Mouse (Mus musculus) gastrocnemius, adult 2 months (tissue): Measurements from ENCODE around the gene Arfip2. TPM values are rescaled to one million over a fixed set of nuclear protein-coding genes. Genes with fewer than 3 reads are reported as not detected.
A peak's percentile ranks its signal among the peaks of the same experiment; 100 is the strongest.

Experiments
- DNase-seq: peaks from one replicate; pipeline ENCODE4 v3.0.0; 2022
- H3K27ac ChIP-seq: fragments of 200-600 bp; 2 replicates; pipeline ENCODE4 v1.8.1; 2022; ENCODE audit warnings: mild to moderate bottlenecking
- H3K4me3 ChIP-seq: fragments of 200-600 bp; 2 replicates; pipeline ENCODE4 v1.8.1; 2022; ENCODE audit warnings: mild to moderate bottlenecking, moderate library complexity
- CTCF ChIP-seq: fragments of 200-600 bp; IDR thresholded peaks from 2 replicates; pipeline ENCODE4 v1.8.1; 2022; ENCODE audit warnings: antibody characterized with exemption, mild to moderate bottlenecking, moderate library complexity
- intact Hi-C: fragments of 180-260 bp; cut with DNase I; formaldehyde crosslinking; loops from one replicate; pipeline ENCODE4 v1.15.1; 2025
- long read RNA-seq, 2 experiments: library from polyadenylated mRNA; stranded (forward); transcript quantifications; one replicate each; pipeline ENCODE4 v2.0.0; 2021
- total RNA-seq, 2 experiments: library from RNA; stranded (reverse); gene quantifications; 2 replicates each; pipeline ENCODE4 v1.2.3; 2021

Gene Arfip2
- 10 to 100 TPM in 1 of 2 experiments, 1 to 10 TPM in 1; 8.8 to 10.5 TPM for total RNA-seq
- long read RNA-seq, experiment 1, partial matches to known transcripts = 1 of 5 reads
- long read RNA-seq, experiment 1, other reads (novel, unspliced or antisense) = 0 of 5 reads
- long read RNA-seq, experiment 2, partial matches to known transcripts = 2 of 4 reads
- long read RNA-seq, experiment 2, other reads (novel, unspliced or antisense) = 1 of 4 reads

GRCm38 (mm10) chr7:105640233-105640893 lies at the start of gene Arfip2, which contains the start of gene Gm45799:
Gene Arfip2 (minus strand): TSS chr7:105640416.
Gene Gm45799 (plus strand): TSS chr7:105640552.
- intact Hi-C loops = loop anchor here (2.0 to 10.0 kb wide), 3 partner anchors 86 to 246 kb away; partner anchors contain the start of genes Ilk, Rrp8 and Smpd1
- no peak for TF ChIP-seq CTCF
- peak within 1 kb of the TSS; percentile 97 for H3K27ac ChIP-seq
- H3K4me3 ChIP-seq = peak within 1 kb of the TSS; percentile 97
- DNase-seq = peak; percentile 97

GRCm38 (mm10) chr7:105685541-105686197 lies 45.5 kb upstream of the Arfip2 start:
- Histone ChIP-seq H3K4me3 (no peak overlapping the region), H3K27ac (no peak overlapping the region)
- DNase-seq = no peak
- intact Hi-C loops = no loop called here
- no peak for TF ChIP-seq CTCF

GRCm38 (mm10) chr7:105650639-105651435 lies 10.6 kb upstream of the Arfip2 start, which contains the start of gene Dnhd1:
Gene Dnhd1 (plus strand): TSS chr7:105650827.
- DNase-seq = peak; percentile 90
- Histone ChIP-seq H3K4me3 (peak within 1 kb of the TSS; percentile 74), H3K27ac (peak within 1 kb of the TSS; percentile 87)
- intact Hi-C loops = loop anchor here (5.0 kb wide), 1 partner anchor 161 kb away; the partner anchor contains the start of gene Mrpl17
- peak; percentile 65 for TF ChIP-seq CTCF

- H3K4me3 ChIP-seq = peak overlapping the region; percentile 16
- H3K27ac ChIP-seq = peak overlapping the region; percentile 48
- no peak for DNase-seq
- intact Hi-C loops = loop anchor here (2.0 to 10.0 kb wide), 3 partner anchors 87 to 247 kb away; partner anchors contain the start of genes Ilk, Rrp8 and Smpd1
- TF ChIP-seq CTCF = no peak
Observed at GRCm38 (mm10) chr7:105641936-105642335, 1.7 kb upstream of the Arfip2 start.

GRCm38 (mm10) chr7:105640894-105641255 lies 659 bp upstream of the Arfip2 start:
- TF ChIP-seq CTCF = no peak
- peak overlapping the region; percentile 97 for H3K27ac ChIP-seq
- intact Hi-C loops = loop anchor here (2.0 to 10.0 kb wide), 3 partner anchors 86 to 246 kb away; partner anchors contain the start of genes Ilk, Rrp8 and Smpd1
- DNase-seq = peak; percentile 44
- H3K4me3 ChIP-seq = peak overlapping the region; percentile 97

GRCm38 (mm10) chr7:105639756-105640155 lies 460 bp downstream of the Arfip2 start, which contains the start of gene Timm10b:
Gene Timm10b (plus strand): TSS chr7:105640056.
- intact Hi-C loops = loop anchor here (2.0 to 10.0 kb wide), 4 partner anchors 57 to 245 kb away; partner anchors contain the start of genes Apbb1, Ilk, Rrp8 and Smpd1
- Histone ChIP-seq H3K27ac (peak within 1 kb of the TSS; percentile 97), H3K4me3 (peak within 1 kb of the TSS; percentile 97)
- TF ChIP-seq CTCF = no peak
- DNase-seq = no peak

GRCm38 (mm10) chr7:105639304-105639703 lies 912 bp downstream of the Arfip2 start:
- Histone ChIP-seq H3K27ac (peak overlapping the region; percentile 97), H3K4me3 (peak overlapping the region; percentile 97)
- TF ChIP-seq CTCF = no peak
- intact Hi-C loops = loop anchor here (5.0 kb wide), 1 partner anchor 57 kb away; the partner anchor contains the start of gene Apbb1
- DNase-seq = no peak

GRCm38 (mm10) chr7:105638776-105639175 lies 1.4 kb downstream of the Arfip2 start:
- H3K4me3 ChIP-seq = no peak overlapping the region

GRCm38 (mm10) chr7:105635726-105636125 lies 4.5 kb downstream of the Arfip2 start:
- intact Hi-C loops = loop anchor here (5.0 kb wide), 1 partner anchor 53 kb away; the partner anchor contains the start of gene Apbb1
- TF ChIP-seq CTCF = no peak
- peak; percentile 37 for DNase-seq
- Histone ChIP-seq H3K4me3 (peak overlapping the region; percentile 23), H3K27ac (peak overlapping the region; percentile 35; the same call in 1 of the 2 replicates)

More at GRCm38 (mm10) chr7:105638776-105639175, 1.4 kb downstream of the Arfip2 start:
- DNase-seq = no peak
- H3K27ac ChIP-seq = no peak overlapping the region; the same call in 1 of the 2 replicates
- no peak for TF ChIP-seq CTCF
- intact Hi-C loops = loop anchor here (5.0 kb wide), 1 partner anchor 56 kb away; the partner anchor contains the start of gene Apbb1

GRCm38 (mm10) chr7:105634272-105634920 lies 5.8 kb downstream of the Arfip2 start:
- intact Hi-C loops = no loop called here
- peak overlapping the region; percentile 97 for H3K4me3 ChIP-seq
- DNase-seq = no peak
- no peak for TF ChIP-seq CTCF
- H3K27ac ChIP-seq = peak overlapping the region; percentile 93

GRCm38 (mm10) chr7:105633801-105634135 lies 6.4 kb downstream of the Arfip2 start:
- intact Hi-C loops = loop anchor here (2.0 kb wide), 1 partner anchor 79 kb away; the partner anchor contains the start of gene Smpd1
- Histone ChIP-seq H3K27ac (peak overlapping the region; percentile 93), H3K4me3 (peak overlapping the region; percentile 97)
- no peak for DNase-seq
- TF ChIP-seq CTCF = no peak
